ENCODE assay signal across 15 mouse cellular contexts in the genomic region with DNA sequence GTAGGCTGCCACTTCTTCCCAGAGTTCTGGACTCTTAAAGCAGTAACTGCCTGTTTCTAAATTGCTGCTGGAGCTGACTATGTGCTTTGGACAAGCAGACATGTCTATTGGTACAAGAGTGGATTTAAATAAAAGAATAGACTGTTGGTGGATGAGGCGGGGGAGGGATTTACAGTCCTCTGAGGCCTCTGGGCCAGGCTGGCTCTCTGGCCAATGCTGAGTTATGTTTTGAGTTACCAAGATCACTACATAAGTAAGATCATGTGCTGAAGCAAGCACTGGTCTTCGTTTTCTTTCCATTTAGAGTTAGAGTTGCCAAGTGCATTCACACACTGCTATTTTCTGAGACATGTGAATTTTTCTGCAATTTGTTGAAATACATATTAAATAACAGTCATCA.
"Had no signal": no experiment of that assay in that cellular context is flagged by ENCODE, and none has a peak within 500 bp of the region (broad histone marks: within the 10 kb centered on the region; RNA-seq: fewer than 3 reads in every experiment).

No protein-coding gene starts in this region.

- H3K4me1 ChIP-seq: liver, embryonic 13.5 days; stomach, embryonic 15.5 days had no signal

- H3K9me3 ChIP-seq: liver, embryonic 13.5 days; stomach, embryonic 15.5 days had no signal

- H3K9ac ChIP-seq: liver, embryonic 13.5 days; stomach, embryonic 15.5 days had no signal

- H3K36me3 ChIP-seq: liver, embryonic 13.5 days; stomach, embryonic 15.5 days had no signal

- H3K27me3 ChIP-seq: liver, embryonic 13.5 days; stomach, embryonic 15.5 days had no signal

- DNase-seq: kidney, adult 9 months; kidney, postnatal 14 days; kidney, postnatal 4 days; left cerebral cortex, postnatal 4 days; liver, embryonic 13.5 days; lung, adult 2 months; lung, postnatal 14 days; lung, postnatal 4 days; midbrain, embryonic 14.5 days; right cerebral cortex, adult 18-20 months; right cerebral cortex, postnatal 25 days; spleen, adult 18-20 months; thymus, postnatal 36 days had no signal

- H3K4me3 ChIP-seq: liver, embryonic 13.5 days; stomach, embryonic 15.5 days had no signal

- H3K27ac ChIP-seq: liver, embryonic 13.5 days; stomach, embryonic 15.5 days had no signal

- H3K4me2 ChIP-seq: liver, embryonic 13.5 days; midbrain, embryonic 11.5 days; stomach, embryonic 15.5 days had no signal
